Mouse (Mus musculus) liver, postnatal 0 days (tissue): ENCODE measurements around the gene Fam126a. TPM values are rescaled to one million over a fixed set of nuclear protein-coding genes. Genes with fewer than 3 reads are reported as not detected.
A peak's percentile ranks its signal among the peaks of the same experiment; 100 is the strongest.

Source experiments
- ATAC-seq: fragments of 200-750 bp; cut with Nextera tagmentation; 2 replicates; pipeline ENCODE4 v1.8.0; 2017; ENCODE audit warnings: mild to moderate bottlenecking, moderate library complexity
- DNase-seq: peaks from one replicate; pipeline ENCODE4 v3.0.0-alpha.2; 2016
- H3K27ac ChIP-seq: fragments of 300-500 bp; sonication (generic); 2 replicates; pipeline ENCODE4 v1.5.1; 2014; ENCODE audit warnings: antibody characterized with exemption, moderate library complexity, mild to moderate bottlenecking, low read depth
- H3K27me3 ChIP-seq: fragments of 300-500 bp; sonication (generic); 2 replicates; pipeline ENCODE4 v1.6.1; 2014; ENCODE audit warnings: low read length, control low read depth, mixed read lengths; ENCODE audit not compliant: insufficient read depth
- H3K36me3 ChIP-seq: fragments of 300-500 bp; sonication (generic); replicated peaks from 2 replicates; pipeline ENCODE4 v1.6.1; 2014; ENCODE audit warnings: mild to moderate bottlenecking, control low read depth, low read length, moderate library complexity, mixed read lengths; ENCODE audit not compliant: insufficient read depth
- H3K4me1 ChIP-seq: fragments of 300-500 bp; sonication (generic); 2 replicates; pipeline ENCODE4 v1.6.1; 2014; ENCODE audit warnings: antibody characterized with exemption, mild to moderate bottlenecking, control low read depth; ENCODE audit not compliant: insufficient read depth
- H3K4me2 ChIP-seq: fragments of 300-500 bp; sonication (generic); 2 replicates; pipeline ENCODE4 v1.6.1; 2014; ENCODE audit warnings: low read depth, mild to moderate bottlenecking, low read length, moderate library complexity, mixed read lengths
- H3K4me3 ChIP-seq: fragments of 300-500 bp; sonication (generic); 2 replicates; pipeline ENCODE4 v1.5.1; 2014; ENCODE audit warnings: low read depth, low read length
- H3K9ac ChIP-seq: fragments of 300-500 bp; sonication (generic); replicated peaks from 2 replicates; pipeline ENCODE4 v1.6.1; 2014; ENCODE audit warnings: mild to moderate bottlenecking, moderate library complexity
- H3K9me3 ChIP-seq: fragments of 300-500 bp; sonication (generic); 2 replicates; pipeline ENCODE4 v1.6.1; 2016; ENCODE audit warnings: mild to moderate bottlenecking, control low read depth, low read length, mixed read lengths
- CTCF ChIP-seq: sonication (generic); IDR thresholded peaks from 2 replicates; pipeline ENCODE4 v1.5.1; 2016; ENCODE audit warnings: antibody characterized with exemption, low read depth
- EP300 ChIP-seq: IDR thresholded peaks from 2 replicates; pipeline ENCODE4 v1.6.1; 2016; ENCODE audit warnings: antibody characterized with exemption, low read depth, mild to moderate bottlenecking
- WGBS: fragments of 180-500 bp; shearing (Covaris S2); extraction: QIAGEN DNeasy Blood & Tissue Kit; methylation state at CpG from one replicate; pipeline ENCODE4 v1.1.7; 2014; ENCODE audit not compliant: insufficient replicate concordance; 5-methylcytosine and 5-hydroxymethylcytosine counted together
- polyA plus RNA-seq: library from polyadenylated mRNA; unstranded; fragments of >200 nt; fragmentation: Nextera tagmentation; extraction: Ambion mirVana; gene quantifications from 2 replicates; pipeline ENCODE4 v1.2.1, GENCODE M21; 2015

Gene Fam126a
- polyA plus RNA-seq, 1 experiment from 2014 or later: 33.4 TPM

DNA sequence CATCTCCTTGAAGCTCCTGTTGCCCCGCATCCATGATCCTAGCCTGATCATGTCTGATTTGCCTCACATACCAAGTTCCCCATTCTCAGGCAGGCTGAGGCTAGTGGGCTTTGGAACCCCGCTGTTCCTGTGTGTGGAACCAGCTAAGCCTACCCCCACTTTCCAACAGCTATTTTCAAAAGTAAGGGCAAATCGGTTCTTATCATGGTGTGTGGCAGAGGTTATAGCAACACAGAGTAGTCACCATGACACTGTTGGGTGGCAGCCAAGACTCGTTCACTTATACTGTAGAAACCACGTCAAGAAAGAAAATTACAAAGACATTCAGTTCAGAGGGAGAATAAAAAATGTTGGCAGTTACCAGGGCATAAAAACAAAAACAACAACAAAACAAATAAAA lies 62.8 kb downstream of the Fam126a start:
- DNase-seq: no peak

DNA sequence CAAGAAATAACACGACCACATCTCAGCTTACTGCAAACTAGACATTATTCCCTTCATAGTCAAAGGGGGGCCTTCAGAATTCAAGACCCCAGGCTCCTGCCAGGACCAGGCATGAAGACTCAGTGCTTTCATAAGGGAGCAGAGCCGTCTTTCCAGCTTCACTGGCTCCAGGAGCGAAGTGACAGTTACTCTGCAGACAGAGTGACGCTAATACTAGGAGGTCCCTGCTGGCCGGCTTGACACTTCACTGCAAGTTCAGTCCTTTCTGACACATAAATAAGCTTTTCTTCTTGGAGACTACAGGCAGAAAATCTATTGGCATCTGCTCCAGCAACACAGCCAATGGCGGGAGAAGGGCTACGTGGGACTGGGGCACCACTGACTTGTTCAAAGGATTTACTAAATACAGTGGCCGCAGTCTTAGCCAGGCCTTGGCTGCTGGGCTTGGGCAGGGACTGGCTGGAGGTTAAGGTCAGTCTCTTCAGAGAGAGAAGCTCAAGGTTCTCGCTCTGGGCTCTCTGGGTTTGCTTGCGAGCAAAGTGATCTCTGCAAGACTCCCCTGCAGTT lies 65.8 kb downstream of the Fam126a start:
- 90% methylated on average over 10 of the region's 10 CpGs for WGBS
- H3K9me3 ChIP-seq: no peaks in the 10 kb centered on the region
- no peak for DNase-seq
- H3K4me3 ChIP-seq: no peak overlapping the region
- H3K27me3 ChIP-seq: no peaks in the 10 kb centered on the region
- peaks cover 12% of the 10 kb centered on the region for H3K36me3 ChIP-seq
- ATAC-seq: no peak
- no peak overlapping the region for H3K27ac ChIP-seq
- H3K9ac ChIP-seq: no peak overlapping the region
- no peak overlapping the region for H3K4me2 ChIP-seq
- TF ChIP-seq EP300 (no peak), CTCF (no peak)
- no peaks in the 10 kb centered on the region for H3K4me1 ChIP-seq

More for the DNA sequence above, 62.8 kb downstream of the Fam126a start:
- no peak for ATAC-seq
- Histone ChIP-seq H3K36me3 (peaks cover 9% of the 10 kb centered on the region), H3K27me3 (no peaks in the 10 kb centered on the region), H3K4me3 (no peak overlapping the region), H3K27ac (no peak overlapping the region), H3K4me1 (no peaks in the 10 kb centered on the region), H3K4me2 (no peak overlapping the region), H3K9ac (no peak overlapping the region), H3K9me3 (no peaks in the 10 kb centered on the region)
- TF ChIP-seq EP300 (no peak), CTCF (no peak)
- WGBS: 68% methylated on average over 5 of the region's 5 CpGs

DNA sequence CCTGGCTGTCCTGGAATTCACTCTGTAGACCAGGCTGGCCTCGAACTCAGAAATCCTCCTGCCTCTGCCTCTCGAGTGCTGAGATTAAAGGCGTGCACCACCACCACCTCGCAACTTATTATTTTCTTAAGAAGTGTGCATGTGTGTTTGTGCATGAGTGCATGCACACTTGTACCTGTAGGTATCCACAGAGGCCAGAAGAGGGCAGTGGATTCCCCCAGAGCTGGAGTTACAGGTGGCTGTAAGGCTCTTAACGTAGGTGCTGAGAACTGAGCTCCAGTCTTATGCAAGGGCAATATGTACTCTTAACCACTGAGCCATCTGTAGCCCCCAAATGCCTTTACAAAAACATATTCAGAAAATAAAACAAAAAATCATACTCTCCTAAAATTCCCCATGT lies 77.4 kb downstream of the Fam126a start:
- Histone ChIP-seq H3K9me3 (no peaks in the 10 kb centered on the region), H3K4me2 (no peak overlapping the region), H3K36me3 (no peaks in the 10 kb centered on the region), H3K4me3 (no peak overlapping the region), H3K4me1 (no peaks in the 10 kb centered on the region), H3K9ac (no peak overlapping the region), H3K27me3 (no peaks in the 10 kb centered on the region), H3K27ac (no peak overlapping the region)
- DNase-seq (no peak), ATAC-seq (no peak)
- WGBS: 85% methylated on average over 5 of the region's 5 CpGs
- peak; percentile 30; the same call in 1 of the 2 replicates for TF ChIP-seq CTCF
- no peak for TF ChIP-seq EP300

DNA sequence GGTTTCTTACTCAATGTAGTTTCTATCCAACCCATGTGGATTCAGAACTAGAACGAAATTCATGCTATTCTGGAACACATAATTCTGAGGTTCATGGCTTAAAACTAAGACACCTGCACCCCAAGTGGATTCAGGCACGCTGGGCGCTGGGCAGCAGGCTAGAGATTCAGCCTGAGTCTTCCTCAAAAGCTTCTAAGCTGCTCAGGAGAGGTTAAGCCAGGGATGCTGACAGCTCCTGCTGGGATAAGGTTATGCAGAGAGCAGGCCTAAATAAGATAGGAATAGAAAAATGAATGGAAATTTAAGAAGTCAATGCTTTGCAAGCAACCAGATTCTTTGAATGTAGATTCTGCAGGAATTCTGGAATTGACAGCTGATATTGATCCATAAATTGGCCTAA lies 82.4 kb downstream of the Fam126a start:
- 64% methylated on average over 3 of the region's 3 CpGs for WGBS
- no peak overlapping the region for H3K27ac ChIP-seq
- no peaks in the 10 kb centered on the region for H3K36me3 ChIP-seq
- H3K9ac ChIP-seq: no peak overlapping the region
- no peak overlapping the region for H3K4me3 ChIP-seq
- no peaks in the 10 kb centered on the region for H3K9me3 ChIP-seq
- H3K4me1 ChIP-seq: no peaks in the 10 kb centered on the region
- H3K27me3 ChIP-seq: no peaks in the 10 kb centered on the region
- TF ChIP-seq CTCF (no peak), EP300 (no peak)
- H3K4me2 ChIP-seq: no peak overlapping the region
- DNase-seq (no peak), ATAC-seq (no peak)

DNA sequence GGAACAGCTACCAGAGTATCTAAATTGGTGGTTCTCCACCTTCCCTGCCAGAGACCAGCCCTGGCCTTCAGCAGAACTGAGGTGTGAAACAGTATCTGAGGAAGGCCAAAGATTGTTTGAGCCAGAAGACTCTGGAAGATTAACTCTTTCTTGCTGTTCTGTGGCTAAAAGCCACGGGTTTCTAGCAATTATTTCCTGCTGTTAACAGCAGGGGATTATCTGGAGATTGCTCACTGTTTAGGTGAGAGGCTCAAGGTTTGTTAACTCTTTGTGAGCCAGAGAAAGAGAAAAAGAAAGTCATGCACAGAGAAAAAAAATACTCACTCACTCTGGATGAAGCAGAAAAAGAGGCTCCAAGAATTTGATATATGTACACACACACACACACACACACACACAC lies 85.4 kb downstream of the Fam126a start:
- Histone ChIP-seq H3K9ac (no peak overlapping the region), H3K9me3 (no peaks in the 10 kb centered on the region), H3K36me3 (no peaks in the 10 kb centered on the region), H3K4me2 (no peak overlapping the region), H3K4me3 (no peak overlapping the region), H3K27ac (no peak overlapping the region), H3K4me1 (no peaks in the 10 kb centered on the region), H3K27me3 (no peaks in the 10 kb centered on the region)
- ATAC-seq (no peak), DNase-seq (no peak)
- WGBS: 21% methylated on average over 1 of the region's 1 CpGs
- TF ChIP-seq EP300: no peak

DNA sequence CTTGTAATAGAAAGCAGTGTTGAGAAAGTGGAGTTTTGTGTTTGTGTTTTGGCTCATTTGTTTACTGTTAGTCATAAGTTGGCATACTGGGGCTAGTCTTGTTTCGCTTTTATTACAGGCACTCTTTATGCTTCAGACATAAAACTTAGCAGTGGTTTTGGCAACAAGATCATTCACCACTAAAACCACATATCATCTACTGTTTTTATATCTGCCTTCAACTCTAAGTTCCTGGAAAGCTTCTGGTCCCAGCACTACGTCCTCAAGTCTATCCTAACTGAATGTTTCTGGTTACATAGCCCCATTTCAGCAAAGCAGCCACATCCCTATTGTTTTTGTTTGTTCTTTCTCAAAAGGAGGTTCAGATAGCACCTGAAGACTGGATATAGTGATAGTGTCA lies 87.0 kb downstream of the Fam126a start:
- Histone ChIP-seq H3K27ac (no peak overlapping the region), H3K4me1 (no peaks in the 10 kb centered on the region), H3K4me2 (no peak overlapping the region), H3K9ac (no peak overlapping the region), H3K4me3 (no peak overlapping the region), H3K27me3 (no peaks in the 10 kb centered on the region), H3K9me3 (no peaks in the 10 kb centered on the region), H3K36me3 (no peaks in the 10 kb centered on the region)
- DNase-seq: no peak
- WGBS: 71% methylated on average over 2 of the region's 2 CpGs
- ATAC-seq: no peak
- no peak for TF ChIP-seq EP300
- no peak for TF ChIP-seq CTCF
